Mouse (Mus musculus) G1E (cell line): ENCODE measurements around the gene Prpsap1. TPM values are rescaled to one million over a fixed set of nuclear protein-coding genes. Genes with fewer than 3 reads are reported as not detected.

Experiments
- ATAC-seq: 2 replicates; pipeline ENCODE4 v1.8.0; 2016; ENCODE audit warnings: mild to moderate bottlenecking; ENCODE audit not compliant: insufficient number of reproducible peaks, poor library complexity, low FRiP score, severe bottlenecking; ENCODE audit errors: extremely low read depth
- DNase-seq: peaks from one replicate; pipeline ENCODE4 v3.0.0; 2012; ENCODE audit warnings: low spot score
- H3K27me3 ChIP-seq: 2 replicates; pipeline ENCODE4 v1.6.1; 2012; ENCODE audit warnings: mild to moderate bottlenecking, low read length, inconsistent platforms; ENCODE audit not compliant: insufficient read depth
- H3K36me3 ChIP-seq: replicated peaks from 2 replicates; pipeline ENCODE3; 2012; ENCODE audit warnings: mild to moderate bottlenecking, inconsistent platforms
- H3K4me1 ChIP-seq: 2 replicates; pipeline ENCODE4 v1.6.1; 2012; ENCODE audit warnings: low read depth, low read length, inconsistent platforms, mixed read lengths; ENCODE audit not compliant: insufficient read depth
- H3K4me3 ChIP-seq: 2 replicates; pipeline ENCODE4 v1.5.1; 2012; ENCODE audit warnings: low read depth, mild to moderate bottlenecking, inconsistent platforms, low read length, moderate library complexity, mixed read lengths
- H3K9me3 ChIP-seq: replicated peaks from 2 replicates; pipeline ENCODE4 v1.6.1; 2012; ENCODE audit warnings: inconsistent platforms
- CTCF ChIP-seq: IDR thresholded peaks from 2 replicates; pipeline ENCODE4 v1.5.1; 2012; ENCODE audit warnings: low read depth, low read length, inconsistent platforms, mixed read lengths
- GATA1 ChIP-seq: IDR thresholded peaks from 2 replicates; pipeline ENCODE4 v1.6.1; 2012; ENCODE audit warnings: borderline replicate concordance, low read length, inconsistent platforms, mixed read lengths
- GATA2 ChIP-seq: IDR thresholded peaks from 2 replicates; pipeline ENCODE4 v1.6.1; 2012; ENCODE audit warnings: low read depth, low read length, inconsistent platforms, borderline replicate concordance
- POLR2AphosphoS5 ChIP-seq: IDR thresholded peaks from 2 replicates; pipeline ENCODE4 v1.6.1; 2012; ENCODE audit warnings: low read depth, low read length, inconsistent platforms; ENCODE audit not compliant: insufficient replicate concordance
- TAL1 ChIP-seq: conservative IDR thresholded peaks from 2 replicates; pipeline ENCODE4 v1.6.1; 2012; ENCODE audit warnings: low read depth, low read length, inconsistent platforms, mixed read lengths
- polyA plus RNA-seq: library from polyadenylated mRNA; stranded (reverse); fragments of >175 nt; gene quantifications from 2 replicates; pipeline ENCODE4 v1.2.3, GENCODE M21; 2012
- total RNA-seq, 2 experiments: library from RNA; stranded (forward) in 1 of 2; stranded (reverse) in 1 of 2; fragments of 200-1000 nt in 1 of 2; fragments of >200 nt in 1 of 2; fragmentation: Nextera tagmentation in 1 of 2; gene quantifications; 2 replicates each; pipeline ENCODE4 v1.2.3; 2014 to 2017

Prpsap1 gene
- total and polyA plus RNA-seq, 3 experiments, result 33.3 to 53.9 (median 53.7) TPM

DNA sequence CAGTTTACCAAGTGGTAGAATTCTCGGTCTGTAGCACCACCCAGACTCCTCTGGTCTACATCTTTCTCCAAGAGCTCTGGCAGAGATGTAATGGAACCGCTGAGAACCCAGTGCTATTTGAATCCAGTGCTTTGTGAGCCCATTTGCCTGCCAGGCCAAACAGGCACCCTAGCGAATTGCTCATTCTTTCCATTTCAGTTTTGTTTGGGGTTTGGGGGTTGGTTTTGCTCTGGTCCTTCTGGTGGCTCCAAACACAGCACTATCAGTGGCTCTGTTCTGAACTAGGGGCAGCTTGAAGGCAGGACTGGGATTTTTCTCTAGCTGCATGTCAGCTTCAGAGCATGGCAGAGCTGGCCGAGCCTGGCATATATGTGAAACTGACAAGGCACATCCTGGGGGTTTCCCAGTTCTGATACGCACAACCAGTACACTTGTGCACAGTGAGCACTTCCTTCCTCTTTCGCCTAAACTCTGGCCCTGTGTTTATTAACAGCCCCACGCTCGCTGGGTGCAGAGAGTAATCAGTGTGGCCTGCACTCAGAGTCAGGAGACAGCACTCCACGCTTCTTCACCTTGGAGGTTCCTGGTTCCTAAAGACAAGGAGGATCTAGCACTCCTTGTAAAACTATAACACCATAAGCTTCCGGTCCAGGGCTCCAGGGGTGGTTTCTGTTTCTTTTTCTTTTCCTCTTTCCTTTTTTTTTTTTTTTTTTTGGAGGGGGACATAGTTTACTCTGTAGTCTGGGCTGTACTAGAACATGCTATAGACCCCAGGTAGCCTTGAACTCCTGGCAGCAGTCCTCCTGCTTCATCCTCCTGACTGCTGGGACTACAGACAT lies 70.0 kb downstream of the Prpsap1 start:
- TF ChIP-seq TAL1 (no peak), CTCF (no peak), GATA2 (no peak), GATA1 (no peak), POLR2AphosphoS5 (no peak)
- peak; percentile 54 for ATAC-seq

DNA sequence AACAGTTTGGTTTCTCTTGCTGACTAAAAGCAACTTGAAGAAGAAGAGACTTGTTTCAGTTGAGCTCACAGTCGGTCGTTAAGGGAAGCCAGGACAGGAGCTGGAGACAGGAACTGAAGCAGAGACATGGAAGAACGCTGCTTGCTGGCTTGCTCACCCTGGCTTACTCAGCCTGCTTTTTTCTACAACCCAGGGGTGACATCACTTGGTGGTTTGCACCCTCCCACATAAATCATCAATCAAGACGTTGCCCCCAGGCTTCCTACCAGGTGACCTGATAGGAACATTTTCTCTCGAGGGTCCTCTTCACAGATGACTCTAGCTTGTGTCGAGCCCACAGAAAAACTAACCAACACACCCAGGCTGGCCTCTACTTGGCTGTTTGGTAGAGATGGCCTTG lies 70.8 kb downstream of the Prpsap1 start:
- Histone ChIP-seq H3K9me3 (no peaks in the 10 kb centered on the region), H3K4me3 (no peak overlapping the region), H3K36me3 (no peaks in the 10 kb centered on the region), H3K4me1 (peaks cover 60% of the 10 kb centered on the region), H3K27me3 (peaks cover 2% of the 10 kb centered on the region; the same call in 1 of the 2 replicates)
- no peak for DNase-seq
- no peak for ATAC-seq
- TF ChIP-seq GATA1, result no peak
- TF ChIP-seq TAL1, result no peak

More for the DNA sequence above, 70.0 kb downstream of the Prpsap1 start:
- peak; percentile 47 for DNase-seq
- no peak overlapping the region; the same call in 1 of the 2 replicates for H3K4me3 ChIP-seq
- H3K36me3 ChIP-seq, result no peaks in the 10 kb centered on the region
- H3K4me1 ChIP-seq, result peaks cover 60% of the 10 kb centered on the region
- H3K27me3 ChIP-seq, result peaks cover 2% of the 10 kb centered on the region; the same call in 1 of the 2 replicates
- no peaks in the 10 kb centered on the region for H3K9me3 ChIP-seq

DNA sequence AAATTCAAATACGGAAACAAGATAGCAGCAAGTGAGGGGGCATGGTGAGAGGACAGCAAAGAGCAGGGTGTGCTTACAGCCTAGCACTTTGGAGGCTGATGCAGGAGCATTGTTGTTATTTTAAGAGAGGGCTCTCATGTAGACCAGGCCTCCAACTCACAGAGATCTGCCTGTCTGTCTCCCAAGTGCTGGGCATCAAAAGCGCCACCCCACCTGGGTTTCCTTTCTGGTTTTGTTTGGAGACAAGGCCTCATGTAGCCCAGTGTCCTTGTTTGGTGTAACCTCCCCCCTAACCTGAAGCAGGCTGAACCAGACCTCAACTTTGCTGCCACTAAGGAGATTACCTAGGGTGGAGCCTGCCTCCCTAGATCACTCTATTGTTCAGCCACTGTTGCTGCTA lies 71.4 kb downstream of the Prpsap1 start:
- no peak for ATAC-seq

DNA sequence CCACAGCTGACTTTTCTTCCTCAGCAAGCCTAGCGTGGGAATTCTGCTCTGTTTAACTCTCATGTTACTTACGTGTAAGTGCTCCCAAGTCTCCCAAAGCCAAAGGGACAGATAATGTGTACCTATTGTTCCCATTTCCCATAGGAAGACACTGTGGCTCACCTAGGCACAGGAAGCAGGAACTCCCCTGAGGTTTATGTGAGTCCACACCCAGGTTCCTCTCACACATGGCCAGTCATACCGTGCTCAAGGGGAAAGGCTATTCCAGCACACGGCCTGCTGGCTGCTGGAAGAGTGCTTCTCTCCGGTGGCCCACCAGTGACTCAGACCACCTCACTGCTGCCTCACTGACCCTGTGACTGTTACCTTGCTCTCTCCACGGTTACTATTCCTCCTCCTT lies 72.9 kb downstream of the Prpsap1 start:
- Histone ChIP-seq H3K4me1 (peaks cover 56% of the 10 kb centered on the region), H3K9me3 (no peaks in the 10 kb centered on the region), H3K36me3 (no peaks in the 10 kb centered on the region), H3K4me3 (no peak overlapping the region), H3K27me3 (peaks cover 5% of the 10 kb centered on the region; the same call in 1 of the 2 replicates)
- DNase-seq (no peak), ATAC-seq (no peak)
- TF ChIP-seq GATA2 (no peak), TAL1 (no peak), POLR2AphosphoS5 (no peak), CTCF (no peak), GATA1 (no peak)

More for the DNA sequence above, 71.4 kb downstream of the Prpsap1 start:
- Histone ChIP-seq H3K4me1 (peaks cover 59% of the 10 kb centered on the region), H3K9me3 (no peaks in the 10 kb centered on the region), H3K27me3 (peaks cover 2% of the 10 kb centered on the region; the same call in 1 of the 2 replicates), H3K4me3 (no peak overlapping the region), H3K36me3 (no peaks in the 10 kb centered on the region)
- TF ChIP-seq GATA2 (no peak), POLR2AphosphoS5 (no peak), TAL1 (no peak)
- no peak for DNase-seq

Other genes with a start within 250 kb of the Prpsap1 start
- 78.0 and 79.1 TPM in 2 replicates for gene Srp68, start 220.0 kb downstream of the Prpsap1 start, total RNA-seq (2014; fragmentation: Nextera tagmentation)
- 25.2 and 35.1 TPM in 2 replicates for gene Srp68, start 220.0 kb downstream of the Prpsap1 start, total RNA-seq (2017)
- 49.3 and 52.1 TPM in 2 replicates for gene Srp68, start 220.0 kb downstream of the Prpsap1 start, polyA plus RNA-seq
- gene Galr2, start 213.3 kb downstream of the Prpsap1 start, total RNA-seq (2014; fragmentation: Nextera tagmentation), result not detected in 2 replicates
- gene Galr2, start 213.3 kb downstream of the Prpsap1 start, total RNA-seq (2017), result 0.23 and 0.38 TPM in 2 replicates
- gene Galr2, start 213.3 kb downstream of the Prpsap1 start, polyA plus RNA-seq, result not detected in 2 replicates
- gene Exoc7, start 187.0 kb downstream of the Prpsap1 start, total RNA-seq (2014; fragmentation: Nextera tagmentation), result 30.9 and 39.5 TPM in 2 replicates
- 18.6 and 32.1 TPM in 2 replicates for gene Exoc7, start 187.0 kb downstream of the Prpsap1 start, total RNA-seq (2017)
- 13.1 and 13.6 TPM in 2 replicates for gene Exoc7, start 187.0 kb downstream of the Prpsap1 start, polyA plus RNA-seq
- gene Foxj1, start 158.8 kb downstream of the Prpsap1 start, total RNA-seq (2014; fragmentation: Nextera tagmentation), result not detected in 2 replicates
- 0.11 and 0.29 TPM in 2 replicates for gene Foxj1, start 158.8 kb downstream of the Prpsap1 start, total RNA-seq (2017)
- 0.05 and 0.11 TPM in 2 replicates for gene Foxj1, start 158.8 kb downstream of the Prpsap1 start, polyA plus RNA-seq
- 19.4 and 23.7 TPM in 2 replicates for gene Rnf157, start 81.2 kb downstream of the Prpsap1 start, total RNA-seq (2014; fragmentation: Nextera tagmentation)
- gene Rnf157, start 81.2 kb downstream of the Prpsap1 start, total RNA-seq (2017), result 10.0 and 10.6 TPM in 2 replicates
- gene Rnf157, start 81.2 kb downstream of the Prpsap1 start, polyA plus RNA-seq, result 6.1 and 7.1 TPM in 2 replicates
- gene Ubald2, start 60.1 kb downstream of the Prpsap1 start, total RNA-seq (2014; fragmentation: Nextera tagmentation), result 184 and 210 TPM in 2 replicates
- gene Ubald2, start 60.1 kb downstream of the Prpsap1 start, total RNA-seq (2017), result 114 and 161 TPM in 2 replicates
- gene Ubald2, start 60.1 kb downstream of the Prpsap1 start, polyA plus RNA-seq, result 710 and 1,104 TPM in 2 replicates
- not detected in 2 replicates for gene Qrich2, start 28.0 kb downstream of the Prpsap1 start, total RNA-seq (2014; fragmentation: Nextera tagmentation)
- 0.05 and 0.06 TPM in 2 replicates for gene Qrich2, start 28.0 kb downstream of the Prpsap1 start, total RNA-seq (2017)
- 0.07 and 0.16 TPM in 2 replicates for gene Qrich2, start 28.0 kb downstream of the Prpsap1 start, polyA plus RNA-seq
- gene Sphk1, start 36.7 kb upstream of the Prpsap1 start, total RNA-seq (2014; fragmentation: Nextera tagmentation), result 1.5 and 2.3 TPM in 2 replicates
- 22.1 and 30.6 TPM in 2 replicates for gene Sphk1, start 36.7 kb upstream of the Prpsap1 start, total RNA-seq (2017)
- 16.7 and 17.1 TPM in 2 replicates for gene Sphk1, start 36.7 kb upstream of the Prpsap1 start, polyA plus RNA-seq
- 9.2 and 41.7 TPM in 2 replicates for gene Ube2o, start 87.2 kb upstream of the Prpsap1 start, total RNA-seq (2014; fragmentation: Nextera tagmentation)
- 6.2 and 6.3 TPM in 2 replicates for gene Ube2o, start 87.2 kb upstream of the Prpsap1 start, total RNA-seq (2017)
- 17.9 and 20.1 TPM in 2 replicates for gene Ube2o, start 87.2 kb upstream of the Prpsap1 start, polyA plus RNA-seq
- gene Aanat, start 92.2 kb upstream of the Prpsap1 start, total RNA-seq (2014; fragmentation: Nextera tagmentation), result not detected in 2 replicates
- gene Aanat, start 92.2 kb upstream of the Prpsap1 start, total RNA-seq (2017), result not detected in 2 replicates
- not detected in 2 replicates for gene Aanat, start 92.2 kb upstream of the Prpsap1 start, polyA plus RNA-seq
- gene Rhbdf2, start 132.8 kb upstream of the Prpsap1 start, total RNA-seq (2014; fragmentation: Nextera tagmentation), result 2.5 and 5.6 TPM in 2 replicates
- gene Rhbdf2, start 132.8 kb upstream of the Prpsap1 start, total RNA-seq (2017), result 1.7 and 1.9 TPM in 2 replicates
- 4.2 and 4.8 TPM in 2 replicates for gene Rhbdf2, start 132.8 kb upstream of the Prpsap1 start, polyA plus RNA-seq
- 2.6 and 4.3 TPM in 2 replicates for gene Prcd, start 159.3 kb upstream of the Prpsap1 start, total RNA-seq (2014; fragmentation: Nextera tagmentation)
- gene Prcd, start 159.3 kb upstream of the Prpsap1 start, total RNA-seq (2017), result 3.2 and 3.7 TPM in 2 replicates
- gene Prcd, start 159.3 kb upstream of the Prpsap1 start, polyA plus RNA-seq, result 1.5 and 1.9 TPM in 2 replicates
- gene Cygb, start 160.1 kb upstream of the Prpsap1 start, total RNA-seq (2014; fragmentation: Nextera tagmentation), result not detected in 2 replicates
- not detected in 2 replicates for gene Cygb, start 160.1 kb upstream of the Prpsap1 start, total RNA-seq (2017)
- gene Cygb, start 160.1 kb upstream of the Prpsap1 start, polyA plus RNA-seq, result 0.05 TPM in 1 of 2 replicates, not detected in the other